Mouse (Mus musculus): ENCODE measurements around the gene Lrrc8c. TPM values are rescaled to one million over a fixed set of nuclear protein-coding genes. Genes with fewer than 3 reads are reported as not detected.

The Lrrc8c gene
- 11.0 and 11.6 TPM in 2 replicates for total RNA-seq (2014; rRNA removed)
- polyA plus RNA-seq (2015; fragmentation: Nextera tagmentation; extraction: Ambion mirVana), result 10.7 and 11.6 TPM in 2 replicates

DNA sequence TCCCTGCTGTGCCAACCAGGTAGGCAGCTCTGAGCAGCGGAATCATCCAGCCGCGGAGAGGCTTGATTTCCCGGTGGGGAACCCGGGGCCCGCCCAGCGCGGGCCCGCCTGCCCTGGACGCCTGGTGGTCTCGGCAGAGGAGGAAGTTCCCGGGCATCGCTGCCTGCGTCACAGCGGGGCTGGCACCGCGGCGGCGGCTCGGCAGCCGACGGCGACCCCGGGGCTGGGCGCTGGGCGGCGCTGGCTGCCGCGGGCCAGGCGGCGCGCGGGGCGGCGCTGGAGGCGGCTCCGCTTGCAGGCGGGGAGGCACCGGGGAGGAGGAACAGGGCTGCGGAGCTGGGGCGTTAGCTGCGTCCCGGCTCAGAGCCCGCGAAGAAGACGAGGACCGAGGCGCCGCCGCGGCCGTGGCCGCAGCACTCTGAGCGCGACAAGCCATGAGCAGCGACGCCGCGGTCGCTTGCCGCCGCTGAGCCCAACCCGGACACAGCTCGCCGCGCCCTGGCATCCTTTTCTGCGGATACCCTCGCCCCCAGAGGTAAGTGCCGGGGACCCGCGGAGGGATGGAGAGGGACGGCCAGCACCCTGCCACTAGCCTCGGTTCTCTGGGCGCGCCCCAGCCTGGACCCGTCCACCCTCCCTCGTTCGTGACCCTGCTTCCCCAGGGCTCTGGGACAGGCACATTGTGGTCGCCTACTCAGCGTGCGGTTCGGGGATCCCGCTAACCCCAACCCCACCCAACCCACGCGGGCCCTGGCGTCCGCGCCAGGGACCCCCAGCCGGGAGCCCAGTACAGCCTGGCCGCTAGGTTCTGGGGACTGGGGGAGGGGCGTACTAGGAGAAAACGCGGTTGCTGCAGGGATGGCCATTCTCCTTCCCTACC is at the start of gene Lrrc8c:
TSS of gene Lrrc8c (plus strand) at position 293 of the 880 bp plus-strand sequence.
- Histone ChIP-seq H3K36me3 (ENCODE audit: insufficient read depth, low read length) (no peaks in the 10 kb centered on the region), H3K27ac (peak within 1 kb of the TSS; percentile 78), H3K9me3 (ENCODE audit: low read length) (no peaks in the 10 kb centered on the region), H3K4me3 (ENCODE audit: low read length) (peak within 1 kb of the TSS; percentile 80), H3K27me3 (ENCODE audit: insufficient read depth, low read length) (no peaks in the 10 kb centered on the region), H3K4me1 (ENCODE audit: insufficient read depth, low read length) (0 out of 2 replicates have a peak, but pooled peaks cover 4% of the 10 kb centered on the region), H3K9ac (replicated peaks; ENCODE audit: low read length) (peak within 1 kb of the TSS; percentile 74), H3K4me2 (ENCODE audit: low read depth, low read length) (peak within 1 kb of the TSS; percentile 90)
- 0% methylated on average over 60 of the region's 93 CpGs for WGBS
- ATAC-seq, result peak; percentile 94
- TF ChIP-seq CTCF (IDR thresholded peaks at IDR 0.05; ENCODE audit: low read depth), result no peak; the same call in 1 of the 2 replicates
- peak; percentile 91 for DNase-seq (ENCODE audit: low spot score)

DNA sequence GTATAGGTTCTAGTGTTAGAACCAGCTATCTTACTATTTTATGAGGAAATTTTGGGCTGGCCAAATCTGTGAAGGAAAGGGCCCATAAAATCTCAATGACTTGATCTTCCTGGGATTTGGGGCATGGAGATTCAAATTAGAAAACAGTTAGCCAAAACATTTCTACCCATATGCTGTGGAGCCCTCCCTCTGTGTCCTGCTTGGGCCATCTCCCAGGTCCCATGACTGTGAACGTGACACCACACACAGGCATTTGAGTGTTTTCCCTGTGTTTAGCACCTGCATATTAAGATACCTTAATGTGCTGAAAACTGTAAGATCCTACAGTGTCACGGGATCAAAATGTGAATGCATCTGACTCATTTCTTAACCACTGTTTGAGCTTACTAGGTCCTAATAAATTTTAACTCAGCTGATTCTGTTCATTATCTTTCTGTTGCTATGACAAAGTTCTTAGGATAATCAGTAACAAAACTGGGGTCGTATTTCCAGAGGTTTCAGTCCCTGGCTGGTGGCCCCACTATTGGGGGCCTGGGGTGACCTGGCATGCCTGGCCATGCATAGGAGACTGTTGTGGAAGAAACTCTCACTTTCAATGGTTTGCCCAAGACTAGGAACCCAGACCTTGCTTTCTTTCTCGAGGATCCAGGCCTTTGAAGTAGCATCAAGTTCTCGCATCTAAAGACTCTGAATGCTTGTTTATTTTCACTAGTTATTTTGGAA is 46.0 kb upstream of the Lrrc8c start:
- Histone ChIP-seq H3K36me3 (ENCODE audit: insufficient read depth, low read length) (no peaks in the 10 kb centered on the region), H3K9ac (replicated peaks; ENCODE audit: low read length) (no peak overlapping the region), H3K9me3 (ENCODE audit: low read length) (no peaks in the 10 kb centered on the region), H3K27me3 (ENCODE audit: insufficient read depth, low read length) (no peaks in the 10 kb centered on the region), H3K4me3 (ENCODE audit: low read length) (no peak overlapping the region), H3K4me1 (ENCODE audit: insufficient read depth, low read length) (no peaks in the 10 kb centered on the region), H3K27ac (no peak overlapping the region), H3K4me2 (ENCODE audit: low read depth, low read length) (no peak overlapping the region)
- WGBS, result 68% methylated on average over 5 of the region's 5 CpGs
- no peak for TF ChIP-seq CTCF (IDR thresholded peaks at IDR 0.05; ENCODE audit: low read depth)
- ATAC-seq (no peak), DNase-seq (ENCODE audit: low spot score) (no peak)

GRCm38 (mm10) chr5:105477527-105477926 is 41.7 kb upstream of the Lrrc8c start:
- no peak for DNase-seq (ENCODE audit: low spot score)
- 89% methylated on average over 9 of the region's 9 CpGs for WGBS
- TF ChIP-seq CTCF (IDR thresholded peaks at IDR 0.05; ENCODE audit: low read depth), result no peak
- Histone ChIP-seq H3K27ac (no peak overlapping the region), H3K4me1 (ENCODE audit: insufficient read depth, low read length) (no peaks in the 10 kb centered on the region), H3K4me3 (ENCODE audit: low read length) (no peak overlapping the region), H3K27me3 (ENCODE audit: insufficient read depth, low read length) (no peaks in the 10 kb centered on the region), H3K9ac (replicated peaks; ENCODE audit: low read length) (no peak overlapping the region), H3K36me3 (ENCODE audit: insufficient read depth, low read length) (peaks cover 21% of the 10 kb centered on the region), H3K4me2 (ENCODE audit: low read depth, low read length) (no peak overlapping the region), H3K9me3 (ENCODE audit: low read length) (no peaks in the 10 kb centered on the region)
- ATAC-seq, result no peak

- H3K4me3 ChIP-seq (ENCODE audit: low read length), result no peak overlapping the region
- H3K36me3 ChIP-seq (ENCODE audit: insufficient read depth, low read length), result peaks cover 21% of the 10 kb centered on the region
- H3K4me1 ChIP-seq (ENCODE audit: insufficient read depth, low read length), result 0 out of 2 replicates have a peak, but pooled peaks cover 4% of the 10 kb centered on the region
- DNase-seq (ENCODE audit: low spot score), result no peak
- H3K4me2 ChIP-seq (ENCODE audit: low read depth, low read length), result no peak overlapping the region
- no peak overlapping the region for H3K27ac ChIP-seq
- ATAC-seq, result no peak
- 88% methylated on average over 13 of the region's 13 CpGs for WGBS
- H3K27me3 ChIP-seq (ENCODE audit: insufficient read depth, low read length), result no peaks in the 10 kb centered on the region
- no peak overlapping the region for H3K9ac ChIP-seq (replicated peaks; ENCODE audit: low read length)
- no peak for TF ChIP-seq CTCF (IDR thresholded peaks at IDR 0.05; ENCODE audit: low read depth)
- H3K9me3 ChIP-seq (ENCODE audit: low read length), result no peaks in the 10 kb centered on the region
These were observed 39.5 kb upstream of the Lrrc8c start for GRCm38 (mm10) chr5:105479673-105480072.

DNA sequence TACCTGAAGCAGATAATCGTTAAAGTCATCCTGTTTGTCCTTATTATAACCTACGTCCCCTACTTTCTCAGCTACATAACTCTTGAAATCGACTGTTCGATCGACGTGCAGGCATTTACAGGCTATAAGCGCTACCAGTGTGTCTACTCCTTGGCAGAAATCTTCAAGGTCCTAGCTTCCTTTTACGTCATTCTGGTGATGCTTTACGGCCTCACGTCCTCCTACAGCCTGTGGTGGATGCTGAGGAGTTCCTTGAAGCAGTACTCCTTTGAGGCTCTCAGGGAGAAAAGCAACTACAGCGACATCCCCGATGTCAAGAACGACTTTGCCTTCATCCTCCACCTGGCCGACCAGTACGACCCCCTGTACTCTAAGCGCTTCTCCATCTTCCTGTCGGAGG is 38.6 kb upstream of the Lrrc8c start:
- Histone ChIP-seq H3K36me3 (ENCODE audit: insufficient read depth, low read length) (peaks cover 21% of the 10 kb centered on the region), H3K4me1 (ENCODE audit: insufficient read depth, low read length) (0 out of 2 replicates have a peak, but pooled peaks cover 4% of the 10 kb centered on the region), H3K27ac (no peak overlapping the region), H3K4me3 (ENCODE audit: low read length) (no peak overlapping the region), H3K27me3 (ENCODE audit: insufficient read depth, low read length) (no peaks in the 10 kb centered on the region), H3K4me2 (ENCODE audit: low read depth, low read length) (no peak overlapping the region), H3K9ac (replicated peaks; ENCODE audit: low read length) (no peak overlapping the region), H3K9me3 (ENCODE audit: low read length) (no peaks in the 10 kb centered on the region)
- no peak for DNase-seq (ENCODE audit: low spot score)
- WGBS, result 98% methylated on average over 17 of the region's 17 CpGs
- TF ChIP-seq CTCF (IDR thresholded peaks at IDR 0.05; ENCODE audit: low read depth), result no peak
- ATAC-seq, result no peak

DNA sequence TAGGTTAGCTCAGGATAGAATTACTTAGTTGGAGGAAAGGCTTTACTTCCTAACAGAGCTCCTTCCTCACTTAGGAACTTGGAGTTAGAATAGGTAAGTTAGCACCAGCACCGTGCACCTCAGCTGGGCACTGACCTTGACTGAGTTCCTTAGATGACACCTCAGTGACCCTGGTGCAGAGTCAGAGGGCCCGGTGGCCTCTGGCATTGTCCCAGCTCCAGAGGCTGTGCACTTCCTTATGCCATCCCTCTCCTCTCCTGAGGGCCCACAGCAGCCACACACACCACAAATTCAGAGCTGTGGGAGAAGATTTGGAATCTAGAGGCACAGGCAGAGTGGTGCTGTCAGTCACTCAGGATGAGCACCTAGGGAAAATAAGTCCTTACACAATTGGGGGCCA is 35.6 kb upstream of the Lrrc8c start:
- H3K9ac ChIP-seq (replicated peaks; ENCODE audit: low read length), result no peak overlapping the region
- no peak for ATAC-seq
- 0 out of 2 replicates have a peak, but pooled peaks cover 4% of the 10 kb centered on the region for H3K4me1 ChIP-seq (ENCODE audit: insufficient read depth, low read length)
- 0 out of 2 replicates have a peak overlapping the region, but pooled peaks have one; percentile 20 for H3K27ac ChIP-seq
- peaks cover 21% of the 10 kb centered on the region for H3K36me3 ChIP-seq (ENCODE audit: insufficient read depth, low read length)
- WGBS, result 82% methylated on average over 2 of the region's 2 CpGs
- H3K27me3 ChIP-seq (ENCODE audit: insufficient read depth, low read length), result no peaks in the 10 kb centered on the region
- no peak for TF ChIP-seq CTCF (IDR thresholded peaks at IDR 0.05; ENCODE audit: low read depth)
- no peaks in the 10 kb centered on the region for H3K9me3 ChIP-seq (ENCODE audit: low read length)
- DNase-seq (ENCODE audit: low spot score), result no peak
- no peak overlapping the region for H3K4me2 ChIP-seq (ENCODE audit: low read depth, low read length)
- H3K4me3 ChIP-seq (ENCODE audit: low read length), result no peak overlapping the region
